Mouse (Mus musculus) midbrain, embryonic 10.5 days (tissue): ENCODE measurements around the gene Bcar3. TPM values are rescaled to one million over a fixed set of nuclear protein-coding genes. Genes with fewer than 3 reads are reported as not detected.

Source experiments
- DNase-seq: peaks from one replicate; pipeline ENCODE4 v3.0.0-alpha.2; 2017; ENCODE audit warnings: low spot score
- H3K27ac ChIP-seq: fragments of 300-500 bp; sonication (generic); replicated peaks from 2 replicates; pipeline ENCODE4 v1.5.1; 2016; ENCODE audit warnings: mild to moderate bottlenecking
- H3K27me3 ChIP-seq: fragments of 300-500 bp; sonication (generic); 2 replicates; pipeline ENCODE4 v1.6.1; 2016; ENCODE audit warnings: low read depth, mild to moderate bottlenecking; ENCODE audit not compliant: poor library complexity, severe bottlenecking
- H3K36me3 ChIP-seq: fragments of 300-500 bp; sonication (generic); 2 replicates; pipeline ENCODE4 v1.6.1; 2016; ENCODE audit warnings: mild to moderate bottlenecking, moderate library complexity
- H3K4me1 ChIP-seq: fragments of 300-500 bp; sonication (generic); 2 replicates; pipeline ENCODE4 v1.6.1; 2016
- H3K4me3 ChIP-seq: fragments of 300-500 bp; sonication (generic); 2 replicates; pipeline ENCODE4 v1.5.1; 2016; ENCODE audit warnings: mild to moderate bottlenecking, moderate library complexity
- H3K9me3 ChIP-seq: fragments of 300-500 bp; sonication (generic); replicated peaks from 2 replicates; pipeline ENCODE4 v1.6.1; 2016; ENCODE audit warnings: mild to moderate bottlenecking
- WGBS: fragments of 180-500 bp; shearing (Covaris S2); methylation state at CpG from one replicate; pipeline ENCODE4 v1.1.7; 2016; 5-methylcytosine and 5-hydroxymethylcytosine counted together
- polyA plus RNA-seq: library from polyadenylated mRNA; unstranded; fragments of >200 nt; fragmentation: Nextera tagmentation; extraction: Ambion mirVana; gene quantifications from 2 replicates; pipeline ENCODE4 v1.2.1, GENCODE M21; 2016

The Bcar3 gene
- polyA plus RNA-seq, 1 experiment from 2014 or later = 21.8 TPM

DNA sequence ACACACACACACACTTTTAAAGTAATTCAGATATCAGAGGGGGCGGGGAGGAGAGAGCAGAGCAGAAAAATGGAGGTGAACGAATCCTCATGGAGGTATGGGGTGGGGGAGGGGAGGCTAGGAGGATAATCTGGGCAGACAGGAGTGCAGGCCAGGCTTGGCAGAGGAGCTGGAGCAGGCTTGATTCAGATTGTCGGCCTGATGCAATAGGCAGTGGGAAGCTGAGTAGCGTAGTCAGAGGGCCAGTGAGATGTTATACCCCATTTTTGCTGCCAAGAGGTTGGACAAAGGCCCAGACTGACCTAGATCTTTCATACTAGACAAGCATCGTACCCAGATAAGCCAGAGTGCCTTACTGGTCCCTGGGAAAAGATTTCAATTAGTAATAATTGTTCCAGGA is 3.0 kb downstream of the Bcar3 start:
- Histone ChIP-seq H3K4me3 (no peak overlapping the region), H3K27ac (no peak overlapping the region), H3K36me3 (no peaks in the 10 kb centered on the region), H3K9me3 (no peaks in the 10 kb centered on the region), H3K27me3 (peaks cover 13% of the 10 kb centered on the region), H3K4me1 (peaks cover 44% of the 10 kb centered on the region)
- no peak for DNase-seq
- 60% methylated on average over 5 of the region's 5 CpGs for WGBS

GRCm38 (mm10) chr3:122300983-122301919 is 7.3 kb downstream of the Bcar3 start:
- no peak overlapping the region for H3K4me3 ChIP-seq
- H3K4me1 ChIP-seq = peaks cover 19% of the 10 kb centered on the region; the same call in 1 of the 2 replicates
- WGBS = 74% methylated on average over 9 of the region's 9 CpGs
- peaks cover 9% of the 10 kb centered on the region; the same call in 1 of the 2 replicates for H3K27me3 ChIP-seq
- no peaks in the 10 kb centered on the region for H3K36me3 ChIP-seq
- no peaks in the 10 kb centered on the region for H3K9me3 ChIP-seq
- no peak for DNase-seq
- H3K27ac ChIP-seq = no peak overlapping the region

DNA sequence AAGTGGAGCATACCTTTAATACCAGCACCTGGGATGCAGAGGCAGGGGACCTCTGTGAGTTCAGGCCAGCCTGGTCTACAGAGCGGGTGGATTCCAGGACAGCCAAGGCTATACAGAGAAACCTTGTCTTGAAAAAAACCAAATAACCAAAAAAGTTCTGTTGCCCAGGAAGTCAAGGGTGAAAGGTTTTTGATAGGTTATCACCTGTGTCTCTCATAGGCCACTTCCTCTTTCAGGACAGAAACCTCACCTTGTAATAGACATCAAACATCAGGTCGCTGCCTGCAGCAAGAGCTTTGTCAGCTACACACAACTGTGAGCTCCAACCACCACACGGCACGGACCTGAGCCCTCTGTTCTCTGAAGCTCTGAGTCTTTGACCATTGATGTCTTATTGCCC is 10.6 kb downstream of the Bcar3 start:
- Histone ChIP-seq H3K4me1 (peaks cover 7% of the 10 kb centered on the region; the same call in 1 of the 2 replicates), H3K27me3 (peaks cover 5% of the 10 kb centered on the region; the same call in 1 of the 2 replicates), H3K27ac (no peak overlapping the region), H3K9me3 (no peaks in the 10 kb centered on the region), H3K4me3 (no peak overlapping the region), H3K36me3 (no peaks in the 10 kb centered on the region)
- DNase-seq = no peak
- WGBS = 84% methylated on average over 4 of the region's 4 CpGs

GRCm38 (mm10) chr3:122307894-122308671 is 14.1 kb downstream of the Bcar3 start:
- DNase-seq = no peak
- 54% methylated on average over 4 of the region's 4 CpGs for WGBS
- Histone ChIP-seq H3K9me3 (no peaks in the 10 kb centered on the region), H3K4me3 (no peak overlapping the region), H3K4me1 (peaks cover 9% of the 10 kb centered on the region), H3K27me3 (no peaks in the 10 kb centered on the region), H3K27ac (no peak overlapping the region), H3K36me3 (no peaks in the 10 kb centered on the region)

DNA sequence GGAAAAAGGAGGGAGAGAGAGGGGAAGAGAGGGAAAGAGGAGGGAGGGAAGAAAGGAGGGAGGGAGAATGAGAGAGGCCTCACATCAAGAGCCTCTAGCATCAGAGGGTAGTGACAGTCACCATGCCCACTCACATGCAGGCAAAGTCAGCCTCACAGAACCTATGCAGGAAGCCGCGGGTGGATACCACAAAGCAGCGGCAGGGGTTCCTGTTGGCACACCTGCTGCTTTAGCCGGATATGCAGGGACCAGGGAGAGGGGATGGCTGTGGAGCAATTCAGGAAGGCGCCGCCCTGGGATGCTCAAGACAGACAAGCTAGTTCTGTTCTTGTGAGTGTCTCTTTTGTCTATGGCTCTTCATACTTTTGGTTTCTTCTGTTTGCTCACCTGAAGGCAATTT is 15.0 kb downstream of the Bcar3 start:
- Histone ChIP-seq H3K27me3 (no peaks in the 10 kb centered on the region), H3K9me3 (no peaks in the 10 kb centered on the region), H3K36me3 (no peaks in the 10 kb centered on the region), H3K27ac (no peak overlapping the region), H3K4me1 (peaks cover 17% of the 10 kb centered on the region), H3K4me3 (no peak overlapping the region)
- 35% methylated on average over 6 of the region's 6 CpGs for WGBS
- DNase-seq = no peak

GRCm38 (mm10) chr3:122312078-122312477 is 18.1 kb downstream of the Bcar3 start:
- 16% methylated on average over 2 of the region's 2 CpGs for WGBS
- Histone ChIP-seq H3K4me1 (peaks cover 33% of the 10 kb centered on the region), H3K4me3 (no peak overlapping the region), H3K9me3 (no peaks in the 10 kb centered on the region), H3K27me3 (peaks cover 9% of the 10 kb centered on the region; the same call in 1 of the 2 replicates), H3K27ac (no peak overlapping the region), H3K36me3 (no peaks in the 10 kb centered on the region)
- DNase-seq = peak; percentile 86

GRCm38 (mm10) chr3:122312936-122313629 is 19.1 kb downstream of the Bcar3 start:
- H3K27ac ChIP-seq = no peak overlapping the region
- 80% methylated on average over 10 of the region's 10 CpGs for WGBS
- H3K27me3 ChIP-seq = peaks cover 9% of the 10 kb centered on the region; the same call in 1 of the 2 replicates
- H3K4me1 ChIP-seq = peaks cover 31% of the 10 kb centered on the region
- no peaks in the 10 kb centered on the region for H3K36me3 ChIP-seq
- H3K9me3 ChIP-seq = no peaks in the 10 kb centered on the region
- no peak for DNase-seq
- H3K4me3 ChIP-seq = no peak overlapping the region

- H3K27ac ChIP-seq = peak overlapping the region; percentile 69
- DNase-seq = no peak
- no peaks in the 10 kb centered on the region for H3K9me3 ChIP-seq
- WGBS = 50% methylated on average over 7 of the region's 7 CpGs
- peaks cover 9% of the 10 kb centered on the region; the same call in 1 of the 2 replicates for H3K27me3 ChIP-seq
- peaks cover 31% of the 10 kb centered on the region for H3K4me1 ChIP-seq
- no peaks in the 10 kb centered on the region for H3K36me3 ChIP-seq
- no peak overlapping the region for H3K4me3 ChIP-seq
Observed at GRCm38 (mm10) chr3:122313936-122314335, 20.0 kb downstream of the Bcar3 start.

DNA sequence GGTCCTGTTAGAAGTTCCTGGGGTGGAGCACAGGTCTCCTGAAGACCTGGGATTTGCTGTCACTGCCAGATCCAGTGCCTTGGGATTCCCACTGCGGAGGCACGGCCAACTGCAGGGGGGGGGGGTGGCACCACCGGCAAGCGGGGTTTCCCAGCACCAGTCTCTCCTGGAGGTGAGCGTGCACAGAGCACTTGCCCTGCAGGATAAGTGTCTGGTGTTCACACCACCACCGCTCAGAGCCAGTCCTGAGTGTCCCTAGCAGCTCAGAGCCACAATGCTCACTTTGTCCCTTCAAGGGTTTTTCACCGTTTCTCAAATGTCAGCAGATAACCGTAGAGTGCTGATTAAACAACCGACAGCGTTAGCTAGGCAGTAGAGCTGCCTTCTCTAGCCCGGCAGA is 22.7 kb downstream of the Bcar3 start:
- Histone ChIP-seq H3K4me3 (peak overlapping the region; percentile 12; the same call in 1 of the 2 replicates), H3K9me3 (no peaks in the 10 kb centered on the region), H3K27ac (peak overlapping the region; percentile 57), H3K36me3 (no peaks in the 10 kb centered on the region), H3K4me1 (peaks cover 37% of the 10 kb centered on the region), H3K27me3 (peaks cover 9% of the 10 kb centered on the region; the same call in 1 of the 2 replicates)
- 28% methylated on average over 11 of the region's 11 CpGs for WGBS
- no peak for DNase-seq

DNA sequence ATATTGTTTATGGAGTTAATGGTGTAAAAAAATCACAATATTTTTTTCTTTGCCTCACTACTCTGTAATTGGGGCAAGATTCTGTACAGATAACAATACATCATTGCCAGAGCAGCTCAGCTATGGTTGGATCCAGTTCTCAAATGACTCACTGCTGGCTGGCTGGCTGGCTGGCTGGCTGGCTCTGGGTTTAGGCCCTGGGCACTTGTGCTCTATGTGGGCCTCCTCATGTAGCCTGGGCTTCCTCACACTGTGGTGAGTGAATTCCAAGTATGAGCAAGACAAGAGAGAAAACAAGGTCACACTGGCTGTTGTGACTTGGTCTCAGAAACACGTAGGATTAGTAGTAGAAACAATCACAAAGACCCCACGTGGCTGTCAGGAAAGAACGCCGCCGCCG is 23.4 kb downstream of the Bcar3 start:
- H3K4me3 ChIP-seq = no peak overlapping the region
- H3K9me3 ChIP-seq = no peaks in the 10 kb centered on the region
- H3K36me3 ChIP-seq = no peaks in the 10 kb centered on the region
- DNase-seq = no peak
- WGBS = 82% methylated on average over 6 of the region's 6 CpGs
- H3K27me3 ChIP-seq = peaks cover 9% of the 10 kb centered on the region; the same call in 1 of the 2 replicates
- H3K27ac ChIP-seq = no peak overlapping the region
- H3K4me1 ChIP-seq = peaks cover 44% of the 10 kb centered on the region

GRCm38 (mm10) chr3:122322226-122322625 is 28.3 kb downstream of the Bcar3 start:
- peak overlapping the region; percentile 25; the same call in 1 of the 2 replicates for H3K27ac ChIP-seq
- 83% methylated on average over 9 of the region's 9 CpGs for WGBS

DNA sequence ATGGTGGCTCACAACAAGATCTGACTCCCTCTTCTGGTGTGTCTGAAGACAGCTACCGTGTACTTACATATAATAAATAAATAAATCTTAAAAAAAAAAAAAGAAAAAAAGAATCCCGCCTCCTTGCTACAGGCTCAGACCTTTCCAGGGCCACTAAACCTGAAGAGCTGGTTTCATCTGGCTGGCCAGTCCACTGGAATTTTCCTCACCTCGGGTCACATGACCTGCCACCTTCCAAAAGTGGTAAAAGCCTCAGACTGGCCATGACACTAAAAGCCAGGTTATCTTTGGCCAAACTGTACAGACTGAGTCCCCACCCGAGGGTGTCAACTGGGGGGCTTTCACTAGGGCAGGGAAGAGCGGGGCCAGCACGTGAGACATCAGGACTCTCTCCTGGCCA is 29.9 kb downstream of the Bcar3 start:
- Histone ChIP-seq H3K27ac (no peak overlapping the region), H3K27me3 (no peaks in the 10 kb centered on the region), H3K4me1 (peaks cover 17% of the 10 kb centered on the region), H3K9me3 (no peaks in the 10 kb centered on the region), H3K36me3 (no peaks in the 10 kb centered on the region), H3K4me3 (no peak overlapping the region)
- 85% methylated on average over 6 of the region's 6 CpGs for WGBS
- no peak for DNase-seq

More at GRCm38 (mm10) chr3:122322226-122322625, 28.3 kb downstream of the Bcar3 start:
- Histone ChIP-seq H3K36me3 (no peaks in the 10 kb centered on the region), H3K27me3 (no peaks in the 10 kb centered on the region), H3K4me1 (peaks cover 17% of the 10 kb centered on the region), H3K4me3 (no peak overlapping the region), H3K9me3 (no peaks in the 10 kb centered on the region)
- DNase-seq = no peak
